ENCODE assay signal across 22 mouse cellular contexts in the genomic region with DNA sequence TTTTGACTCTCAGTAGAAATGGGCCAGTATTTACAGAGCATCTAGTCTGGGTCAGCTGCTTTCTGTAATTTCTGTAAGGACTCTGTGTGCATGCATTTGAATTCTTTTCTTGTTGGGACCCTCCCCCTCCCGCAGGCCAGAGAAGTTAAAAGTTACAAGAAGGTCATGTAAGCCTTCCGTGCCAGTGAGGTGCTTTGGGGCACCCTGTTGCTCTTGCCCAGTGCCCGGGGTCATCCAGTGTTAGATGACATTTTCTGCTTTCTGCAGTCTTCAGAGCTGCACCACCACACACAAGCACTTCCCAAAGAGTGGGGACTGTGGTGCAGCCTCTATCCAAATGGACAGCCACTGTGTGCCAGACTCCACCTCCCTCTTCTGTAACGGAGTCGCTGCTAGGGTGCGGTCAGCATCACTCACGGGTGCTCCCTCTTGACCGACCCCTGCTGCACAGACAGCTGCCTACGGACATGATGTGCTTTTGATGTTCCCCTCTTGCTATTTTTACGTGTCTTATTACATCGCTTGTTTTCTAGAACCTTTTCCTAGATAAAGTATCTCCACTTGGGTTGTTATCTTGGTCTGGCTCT. TPM values are rescaled to one million over a fixed set of nuclear protein-coding genes. Genes with fewer than 3 reads are reported as not detected.
A peak's percentile ranks its signal among the peaks of the same experiment; 100 is the strongest.
DNase-seq lines count a peak whose midpoint lies in the region; ATAC-seq and TF ChIP-seq lines count a peak whose summit lies in the region.
"Had no signal": no experiment of that assay in that cellular context is flagged by ENCODE, and none has a peak within 500 bp of the region (broad histone marks: within the 10 kb centered on the region; RNA-seq: fewer than 3 reads in every experiment).

No protein-coding gene starts in this region.

- H3K9me3 ChIP-seq in heart, embryonic 11.5 days (replicated peaks; ENCODE audit: control insufficient read depth, low read length): no peaks in the 10 kb centered on the region
- H3K9me3 ChIP-seq in ES-Bruce4 (replicated peaks; ENCODE audit: control insufficient read depth, insufficient read depth, low read length, poor library complexity, severe bottlenecking): no peaks in the 10 kb centered on the region
- H3K9me3 ChIP-seq: limb, embryonic 15.5 days; liver, embryonic 15.5 days; neural tube, embryonic 15.5 days had no signal

- H3K4me3 ChIP-seq in heart, embryonic 11.5 days (ENCODE audit: low read depth, low read length): no peak overlapping the region
- no peak overlapping the region for H3K4me3 ChIP-seq in kidney, adult 2 months (ENCODE audit: insufficient read depth, low read depth, low read length)
- H3K4me3 ChIP-seq in ES-Bruce4 (ENCODE audit: low read depth, low read length): no peak overlapping the region
- H3K4me3 ChIP-seq: erythroblast, embryonic 14.5 days; limb, embryonic 15.5 days; liver, embryonic 15.5 days; neural tube, embryonic 15.5 days had no signal

- no peak for TF ChIP-seq POLR2A in kidney, adult 2 months (IDR thresholded peaks at IDR 0.05; ENCODE audit: low read depth, low read length)
- no peak for TF ChIP-seq POLR2A in ES-Bruce4 (IDR thresholded peaks at IDR 0.05; ENCODE audit: insufficient read depth, low read length)

- TF ChIP-seq EP300 in ES-Bruce4 (IDR thresholded peaks at IDR 0.05; ENCODE audit: insufficient read depth, low read depth, low read length): 0 out of 2 replicates have a peak, but pooled peaks have one; percentile 52

- ATAC-seq in heart, embryonic 11.5 days (replicated peaks; ENCODE audit: insufficient number of reproducible peaks, low FRiP score, low TSS enrichment): no peak; the same call in 1 of the 2 replicates
- ATAC-seq: forebrain, embryonic 14.5 days; lung, postnatal 0 days; midbrain, embryonic 16.5 days had no signal

- DNase-seq in heart, postnatal 36 days: no peak
- DNase-seq in kidney, adult 2 months: peak; percentile 51
- DNase-seq in kidney, postnatal 10 days: no peak
- peak; percentile 55 for DNase-seq in ZHBTc4 (ENCODE audit: low read depth, low spot score)
- DNase-seq in right cerebral cortex, adult 18-20 months: no peak
- DNase-seq: adrenal gland, adult 8-10 months; cerebellum, adult 8-10 months; gastrocnemius, postnatal 14 days; right cerebral cortex, postnatal 14 days; spleen, adult 18-20 months; thymus, postnatal 36 days had no signal

- H3K36me3 ChIP-seq in heart, embryonic 11.5 days (ENCODE audit: control insufficient read depth, insufficient read depth, low read length): peaks cover 4% of the 10 kb centered on the region; the same call in 1 of the 2 replicates
- peaks cover 4% of the 10 kb centered on the region for H3K36me3 ChIP-seq in kidney, adult 2 months (ENCODE audit: control insufficient read depth, insufficient read depth, low read length)
- H3K36me3 ChIP-seq in ES-Bruce4 (ENCODE audit: control insufficient read depth, insufficient read depth, low read length, poor library complexity, severe bottlenecking): no peaks in the 10 kb centered on the region

- H3K9ac ChIP-seq in heart, embryonic 11.5 days (ENCODE audit: low read depth, low read length): no peak overlapping the region
- no peak overlapping the region for H3K9ac ChIP-seq in ES-Bruce4 (ENCODE audit: low read depth, poor library complexity, severe bottlenecking)
- H3K9ac ChIP-seq: limb, embryonic 15.5 days; liver, embryonic 15.5 days; neural tube, embryonic 15.5 days had no signal

- WGBS in heart, embryonic 11.5 days (ENCODE audit: insufficient replicate concordance): 45% methylated on average over 11 of the region's 11 CpGs
- WGBS in kidney, adult 2 months: 55% methylated on average over 11 of the region's 11 CpGs

- H3K27ac ChIP-seq in heart, embryonic 11.5 days (ENCODE audit: low read depth, low read length): no peak overlapping the region; the same call in 1 of the 2 replicates
- H3K27ac ChIP-seq in kidney, adult 2 months (ENCODE audit: insufficient read depth, low read depth, low read length): no peak overlapping the region
- H3K27ac ChIP-seq in ES-Bruce4 (ENCODE audit: insufficient read depth, low read length): no peak overlapping the region
- H3K27ac ChIP-seq: kidney, postnatal 0 days; limb, embryonic 15.5 days; liver, embryonic 15.5 days; neural tube, embryonic 15.5 days had no signal

- intact Hi-C loops in heart, postnatal 36 days (cut with DNase I): no loop called here

- H3K4me1 ChIP-seq in heart, embryonic 11.5 days (ENCODE audit: control insufficient read depth, insufficient read depth, low read length): peaks cover 13% of the 10 kb centered on the region
- H3K4me1 ChIP-seq in kidney, adult 2 months (ENCODE audit: control insufficient read depth, insufficient read depth, low read length): peaks cover 3% of the 10 kb centered on the region; the same call in 1 of the 2 replicates
- H3K4me1 ChIP-seq in ES-Bruce4 (ENCODE audit: control insufficient read depth, insufficient read depth, low read length): no peaks in the 10 kb centered on the region
- H3K4me1 ChIP-seq: limb, embryonic 15.5 days; neural tube, embryonic 15.5 days had no signal

- no peak for TF ChIP-seq CTCF in kidney, adult 2 months (conservative IDR thresholded peaks at IDR 0.05; ENCODE audit: insufficient read depth, insufficient read length, low read depth, low read length)
- no peak for TF ChIP-seq CTCF in ES-Bruce4 (IDR thresholded peaks at IDR 0.05; ENCODE audit: low read depth, low read length)

- no peaks in the 10 kb centered on the region for H3K27me3 ChIP-seq in heart, embryonic 11.5 days (ENCODE audit: control insufficient read depth, insufficient read depth, low read length)
- H3K27me3 ChIP-seq in kidney, adult 2 months (replicated peaks; ENCODE audit: control insufficient read depth, insufficient read depth, low read length): no peaks in the 10 kb centered on the region
- H3K27me3 ChIP-seq in ES-Bruce4 (ENCODE audit: control insufficient read depth, insufficient read depth, low read length, poor library complexity, severe bottlenecking): no peaks in the 10 kb centered on the region
- H3K27me3 ChIP-seq: limb, embryonic 15.5 days; liver, embryonic 15.5 days; neural tube, embryonic 15.5 days had no signal

- H3K4me2 ChIP-seq in heart, embryonic 11.5 days: peak overlapping the region; percentile 20
- H3K4me2 ChIP-seq: limb, embryonic 15.5 days; liver, embryonic 15.5 days; neural tube, embryonic 15.5 days had no signal

RNA-seq across cellular contexts. Expression of a gene that starts 16.4 kb away (rescaled TPM):
- polyA plus RNA-seq in heart, embryonic 11.5 days (2014; fragmentation: Nextera tagmentation; extraction: Ambion mirVana): 3.8 and 5.2 TPM in 2 replicates
- 10 to 100 TPM in 1 of 2 experiments, 1 to 10 TPM in 1; 6.3 to 13.9 TPM for total RNA-seq in heart, postnatal 36 days (2021)
- 95.1 and 99.0 TPM in 2 replicates for polyA plus RNA-seq in kidney, adult 2 months (2012; rRNA removed)
- polyA plus RNA-seq in ES-Bruce4 (2011; ENCODE audit: insufficient read depth, insufficient read length, low read depth, missing spikeins): 1.8 and 2.8 TPM in 2 replicates
- total RNA-seq: megakaryocyte progenitor cell, adult 5-6 weeks had no signal

Comparison
In these comparisons a context has a peak if more than half of its experiments do, and no peak if none do; other contexts are left out.
1. DNase-seq: peak in kidney, adult 2 months (single experiment) and ZHBTc4 (single experiment); none in heart, postnatal 36 days (0 of 2), kidney, postnatal 10 days (single experiment) and right cerebral cortex, adult 18-20 months (single experiment).
2. RNA of a gene that starts 16.4 kb away (polyA plus RNA-seq): 95.1 to 99.0 TPM in kidney, adult 2 months; 3.8 to 5.2 TPM in heart, embryonic 11.5 days and 1.8 to 2.8 TPM in ES-Bruce4; every median in the first group is over 10 times any median in the second.